Mouse (Mus musculus): Measurements from ENCODE around the gene Gbgt1. TPM values are rescaled to one million over a fixed set of nuclear protein-coding genes. Genes with fewer than 3 reads are reported as not detected.
"Not testable (repeated sequence)": the region's sequence is repeated elsewhere in the genome, so short reads cannot be mapped to it uniquely, and the experiment has no call there.

The Gbgt1 gene
- polyA plus RNA-seq, 1 experiment from 2014 or later: 0.32 TPM

GRCm38 (mm10) chr2:28472011-28472410, 24.7 kb upstream of the Gbgt1 start:
- H3K9me3 ChIP-seq; H3K27me3 ChIP-seq; H3K4me3 ChIP-seq (replicated peaks); H3K27ac ChIP-seq; ATAC-seq (ENCODE audit: low FRiP score); H3K4me2 ChIP-seq; H3K9ac ChIP-seq: not testable (repeated sequence)
- Histone ChIP-seq H3K4me1 (peaks cover 11% of the 10 kb centered on the region), H3K36me3 (replicated peaks) (peaks cover 44% of the 10 kb centered on the region)
- WGBS: 91% methylated on average over 8 of the region's 8 CpGs

- not testable (repeated sequence) for H3K27me3 ChIP-seq; H3K27ac ChIP-seq; ATAC-seq (ENCODE audit: low FRiP score); H3K4me2 ChIP-seq; H3K4me1 ChIP-seq; H3K4me3 ChIP-seq (replicated peaks); H3K9ac ChIP-seq; H3K9me3 ChIP-seq; H3K36me3 ChIP-seq (replicated peaks)
- WGBS: 90% methylated on average over 5 of the region's 5 CpGs
Measured at GRCm38 (mm10) chr2:28477993-28478392, 18.7 kb upstream of the Gbgt1 start.

- no peaks in the 10 kb centered on the region for H3K9me3 ChIP-seq
- H3K27me3 ChIP-seq: no peaks in the 10 kb centered on the region
- H3K4me2 ChIP-seq: no peak overlapping the region
- H3K4me1 ChIP-seq: no peaks in the 10 kb centered on the region
- no peak overlapping the region for H3K4me3 ChIP-seq (replicated peaks)
- no peak overlapping the region for H3K27ac ChIP-seq
- WGBS: 79% methylated on average over 19 of the region's 20 CpGs
- ATAC-seq (ENCODE audit: low FRiP score): no peak
- H3K36me3 ChIP-seq (replicated peaks): no peaks in the 10 kb centered on the region
- no peak overlapping the region for H3K9ac ChIP-seq
Measured at GRCm38 (mm10) chr2:28479208-28480204, 17.2 kb upstream of the Gbgt1 start.

- Histone ChIP-seq H3K36me3 (replicated peaks) (no peaks in the 10 kb centered on the region), H3K9ac (no peak overlapping the region), H3K27ac (no peak overlapping the region), H3K4me1 (no peaks in the 10 kb centered on the region), H3K4me3 (replicated peaks) (no peak overlapping the region), H3K27me3 (no peaks in the 10 kb centered on the region), H3K9me3 (no peaks in the 10 kb centered on the region), H3K4me2 (no peak overlapping the region)
- no peak for ATAC-seq (ENCODE audit: low FRiP score)
- 78% methylated on average over 2 of the region's 2 CpGs for WGBS
Measured at GRCm38 (mm10) chr2:28483861-28484260, 12.8 kb upstream of the Gbgt1 start.

GRCm38 (mm10) chr2:28494521-28494920, 2.2 kb upstream of the Gbgt1 start:
- H3K27me3 ChIP-seq: no peaks in the 10 kb centered on the region
- 76% methylated on average over 2 of the region's 2 CpGs for WGBS
- no peak for ATAC-seq (ENCODE audit: low FRiP score)
- H3K4me3 ChIP-seq (replicated peaks): no peak overlapping the region
- no peak overlapping the region for H3K27ac ChIP-seq
- H3K9ac ChIP-seq: no peak overlapping the region
- H3K4me2 ChIP-seq: no peak overlapping the region
- no peaks in the 10 kb centered on the region for H3K9me3 ChIP-seq
- H3K36me3 ChIP-seq (replicated peaks): no peaks in the 10 kb centered on the region
- H3K4me1 ChIP-seq: no peaks in the 10 kb centered on the region

- H3K4me1 ChIP-seq: no peaks in the 10 kb centered on the region
- H3K36me3 ChIP-seq (replicated peaks): no peaks in the 10 kb centered on the region
- H3K4me2 ChIP-seq: no peak overlapping the region
- no peak for ATAC-seq (ENCODE audit: low FRiP score)
- H3K9me3 ChIP-seq: no peaks in the 10 kb centered on the region
- no peak overlapping the region for H3K4me3 ChIP-seq (replicated peaks)
- H3K27me3 ChIP-seq: no peaks in the 10 kb centered on the region
- WGBS: 88% methylated on average over 14 of the region's 14 CpGs
- H3K27ac ChIP-seq: no peak overlapping the region
- no peak overlapping the region for H3K9ac ChIP-seq
Measured at GRCm38 (mm10) chr2:28495207-28495756, 1.4 kb upstream of the Gbgt1 start.

GRCm38 (mm10) chr2:28495801-28496595, 693 bp upstream of the Gbgt1 start:
- 90% methylated on average over 16 of the region's 16 CpGs for WGBS
- Histone ChIP-seq H3K4me3 (replicated peaks) (no peak overlapping the region), H3K4me1 (no peaks in the 10 kb centered on the region), H3K27me3 (no peaks in the 10 kb centered on the region), H3K36me3 (replicated peaks) (no peaks in the 10 kb centered on the region), H3K27ac (no peak overlapping the region), H3K9ac (no peak overlapping the region), H3K4me2 (no peak overlapping the region), H3K9me3 (no peaks in the 10 kb centered on the region)
- ATAC-seq (ENCODE audit: low FRiP score): no peak

- no peak overlapping the region for H3K4me3 ChIP-seq (replicated peaks)
- no peak overlapping the region for H3K27ac ChIP-seq
- no peak overlapping the region for H3K4me2 ChIP-seq
- no peaks in the 10 kb centered on the region for H3K4me1 ChIP-seq
- H3K27me3 ChIP-seq: no peaks in the 10 kb centered on the region
- no peak for ATAC-seq (ENCODE audit: low FRiP score)
- H3K36me3 ChIP-seq (replicated peaks): no peaks in the 10 kb centered on the region
- H3K9ac ChIP-seq: no peak overlapping the region
- H3K9me3 ChIP-seq: no peaks in the 10 kb centered on the region
- 81% methylated on average over 5 of the region's 5 CpGs for WGBS
Measured at GRCm38 (mm10) chr2:28497561-28497960, 870 bp downstream of the Gbgt1 start.

GRCm38 (mm10) chr2:28498431-28498830, 1.7 kb downstream of the Gbgt1 start:
- ATAC-seq (ENCODE audit: low FRiP score): no peak
- H3K4me2 ChIP-seq: no peak overlapping the region
- no peak overlapping the region for H3K9ac ChIP-seq
- H3K9me3 ChIP-seq: no peaks in the 10 kb centered on the region
- H3K27me3 ChIP-seq: no peaks in the 10 kb centered on the region
- H3K4me1 ChIP-seq: no peaks in the 10 kb centered on the region
- WGBS: 88% methylated on average over 4 of the region's 4 CpGs
- no peaks in the 10 kb centered on the region for H3K36me3 ChIP-seq (replicated peaks)
- no peak overlapping the region for H3K4me3 ChIP-seq (replicated peaks)
- no peak overlapping the region for H3K27ac ChIP-seq

GRCm38 (mm10) chr2:28502987-28503386, 6.3 kb downstream of the Gbgt1 start:
- Histone ChIP-seq H3K4me2 (no peak overlapping the region), H3K9me3 (no peaks in the 10 kb centered on the region), H3K27ac (no peak overlapping the region), H3K4me3 (replicated peaks) (no peak overlapping the region), H3K36me3 (replicated peaks) (no peaks in the 10 kb centered on the region), H3K4me1 (no peaks in the 10 kb centered on the region), H3K27me3 (no peaks in the 10 kb centered on the region), H3K9ac (no peak overlapping the region)
- WGBS: 87% methylated on average over 10 of the region's 10 CpGs
- no peak for ATAC-seq (ENCODE audit: low FRiP score)

GRCm38 (mm10) chr2:28504676-28505075, 8.0 kb downstream of the Gbgt1 start:
- ATAC-seq (ENCODE audit: low FRiP score): no peak
- no peaks in the 10 kb centered on the region for H3K36me3 ChIP-seq (replicated peaks)
- H3K4me1 ChIP-seq: no peaks in the 10 kb centered on the region
- no peak overlapping the region for H3K27ac ChIP-seq
- 89% methylated on average over 13 of the region's 13 CpGs for WGBS
- no peak overlapping the region for H3K4me3 ChIP-seq (replicated peaks)
- no peaks in the 10 kb centered on the region for H3K9me3 ChIP-seq
- H3K27me3 ChIP-seq: no peaks in the 10 kb centered on the region
- no peak overlapping the region for H3K9ac ChIP-seq
- H3K4me2 ChIP-seq: no peak overlapping the region

GRCm38 (mm10) chr2:28505795-28506194, 9.1 kb downstream of the Gbgt1 start, which contains the start of gene Gm10134:
Gene Gm10134 (plus strand): TSS chr2:28506095.
- 87% methylated on average over 3 of the region's 3 CpGs for WGBS
- no peak for ATAC-seq (ENCODE audit: low FRiP score)
- no peak within 1 kb of the TSS for H3K4me2 ChIP-seq
- no peaks in the 10 kb centered on the region for H3K4me1 ChIP-seq
- H3K27ac ChIP-seq: no peak within 1 kb of the TSS
- no peaks in the 10 kb centered on the region for H3K36me3 ChIP-seq (replicated peaks)
- H3K27me3 ChIP-seq: peaks cover 4% of the 10 kb centered on the region; the same call in 1 of the 2 replicates
- H3K9ac ChIP-seq: no peak within 1 kb of the TSS
- H3K4me3 ChIP-seq (replicated peaks): no peak within 1 kb of the TSS
- no peaks in the 10 kb centered on the region for H3K9me3 ChIP-seq

Data from forebrain, embryonic 12.5 days (tissue).